Mouse (Mus musculus) layer of hippocampus, adult 2 months (tissue): ENCODE data around the gene Bola2. TPM values are rescaled to one million over a fixed set of nuclear protein-coding genes. Genes with fewer than 3 reads are reported as not detected.

Source experiments
- DNase-seq, 2 experiments: peaks; one replicate each; pipeline ENCODE4 v3.0.0; 2022; ENCODE audit warnings: low spot score in 2 of 2
- H3K27ac ChIP-seq: fragments of 200-600 bp; 2 replicates; pipeline ENCODE4 v1.8.1; 2022
- H3K4me3 ChIP-seq: fragments of 200-600 bp; 2 replicates; pipeline ENCODE4 v1.8.1; 2022; ENCODE audit warnings: mild to moderate bottlenecking
- CTCF ChIP-seq: fragments of 200-600 bp; conservative IDR thresholded peaks from 2 replicates; pipeline ENCODE4 v1.8.1; 2022; ENCODE audit warnings: antibody characterized with exemption, mild to moderate bottlenecking, moderate library complexity
- total RNA-seq, 2 experiments: library from RNA; stranded (reverse); gene quantifications; 2 replicates each; pipeline ENCODE4 v1.2.3; 2021

Bola2 gene
- total RNA-seq, 2 experiments from 2014 or later: 103 to 112 TPM

- Histone ChIP-seq H3K27ac (no peak overlapping the region), H3K4me3 (no peak overlapping the region)
- DNase-seq: no peak
- TF ChIP-seq CTCF: no peak
These were observed 40.9 kb downstream of the Bola2 start for GRCm38 (mm10) chr7:126736122-126736521.

DNA sequence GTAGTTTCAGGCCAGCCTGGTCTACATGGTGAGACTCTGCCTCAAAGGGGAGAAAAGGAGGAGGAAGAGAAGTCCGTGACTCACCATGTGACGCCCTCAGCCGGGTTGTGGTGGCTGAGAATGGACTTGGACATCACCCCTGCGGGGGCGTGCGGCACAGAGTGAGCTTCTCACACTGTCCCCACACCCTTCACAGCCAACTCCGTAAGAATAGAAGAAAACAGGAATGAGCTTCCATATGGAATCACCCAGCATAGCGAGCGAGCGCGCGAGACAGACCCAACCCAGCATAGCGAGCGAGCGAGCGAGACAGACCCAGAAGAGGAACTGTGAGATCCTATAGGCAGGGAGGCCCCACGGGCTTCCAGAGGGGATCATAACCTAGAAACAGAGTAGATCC is 44.4 kb downstream of the Bola2 start:
- no peak for DNase-seq
- TF ChIP-seq CTCF: no peak
- Histone ChIP-seq H3K4me3 (peak overlapping the region; percentile 33; the same call in 1 of the 2 replicates), H3K27ac (no peak overlapping the region)

DNA sequence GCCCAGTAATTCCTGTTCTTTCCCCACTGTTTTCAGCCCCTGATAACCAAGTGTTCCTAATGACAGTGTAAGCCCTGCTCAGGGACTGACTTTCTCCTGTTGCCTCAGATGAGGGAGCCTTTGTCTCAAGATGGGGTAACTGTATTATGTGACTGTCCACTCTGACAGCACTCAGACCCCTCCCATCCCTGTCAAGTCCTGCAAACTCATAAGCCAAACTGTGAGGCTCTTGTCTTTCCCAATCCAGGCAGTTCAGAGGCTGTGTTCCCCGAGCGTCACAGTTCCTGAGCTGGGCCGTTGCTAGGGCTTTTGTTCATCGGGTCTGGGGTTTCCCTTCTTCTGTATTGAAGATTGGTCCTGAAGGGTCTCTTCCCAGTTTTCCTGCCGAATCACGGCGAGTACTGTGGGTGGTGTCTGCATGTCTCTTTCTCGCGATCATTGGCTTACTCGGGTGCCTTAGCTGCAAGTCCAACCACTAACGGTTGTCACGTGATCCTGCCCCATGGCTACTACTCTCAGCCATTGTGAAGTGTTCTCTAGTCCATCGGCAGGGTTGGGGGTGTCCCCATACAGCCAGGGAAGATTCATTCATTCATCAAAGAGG is 45.0 kb downstream of the Bola2 start:
- no peak for TF ChIP-seq CTCF
- Histone ChIP-seq H3K27ac (no peak overlapping the region), H3K4me3 (peak overlapping the region; percentile 33; the same call in 1 of the 2 replicates)
- no peak for DNase-seq

- Histone ChIP-seq H3K4me3 (no peak overlapping the region), H3K27ac (no peak overlapping the region)
- no peak for DNase-seq
- no peak for TF ChIP-seq CTCF
These were observed 45.8 kb downstream of the Bola2 start for GRCm38 (mm10) chr7:126740977-126741376.

- Histone ChIP-seq H3K4me3 (no peak overlapping the region), H3K27ac (no peak overlapping the region)
- TF ChIP-seq CTCF: no peak
- DNase-seq: no peak
These were observed 46.3 kb downstream of the Bola2 start for GRCm38 (mm10) chr7:126741452-126741851.

DNA sequence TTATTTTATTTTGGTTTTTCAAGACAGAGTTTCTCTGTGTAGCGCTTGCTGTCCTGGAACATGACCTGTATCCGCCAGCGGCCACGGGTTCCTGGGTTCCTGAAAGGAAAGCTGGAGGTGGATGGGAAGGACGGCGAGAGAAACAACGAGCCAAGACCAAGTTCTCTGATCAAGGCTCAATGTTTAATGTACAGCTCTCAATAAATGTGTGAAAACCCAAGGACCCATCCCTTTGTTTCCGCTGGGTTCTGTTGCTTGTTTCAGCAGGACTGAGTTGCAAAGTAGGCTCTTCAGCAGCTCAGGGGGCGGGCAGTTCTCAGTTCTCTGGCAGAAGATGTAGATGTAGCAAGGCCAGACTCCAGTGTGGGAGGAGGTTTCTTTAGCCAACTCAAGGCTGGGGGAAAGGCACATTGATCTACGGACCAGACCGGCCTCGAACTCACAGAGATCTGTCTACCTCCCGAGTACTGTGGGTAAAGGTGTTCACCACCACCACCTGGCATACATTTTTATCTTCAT is 46.8 kb downstream of the Bola2 start:
- Histone ChIP-seq H3K4me3 (no peak overlapping the region), H3K27ac (no peak overlapping the region)
- TF ChIP-seq CTCF: no peak
- no peak for DNase-seq

GRCm38 (mm10) chr7:126746066-126746465 is 50.9 kb downstream of the Bola2 start:
- Histone ChIP-seq H3K4me3 (no peak overlapping the region), H3K27ac (peak overlapping the region; percentile 61; the same call in 1 of the 2 replicates)
- no peak for TF ChIP-seq CTCF
- DNase-seq: no peak

GRCm38 (mm10) chr7:126746798-126747197 is 51.6 kb downstream of the Bola2 start:
- DNase-seq: no peak
- peak overlapping the region; percentile 61; the same call in 1 of the 2 replicates for H3K27ac ChIP-seq
- no peak for TF ChIP-seq CTCF

DNA sequence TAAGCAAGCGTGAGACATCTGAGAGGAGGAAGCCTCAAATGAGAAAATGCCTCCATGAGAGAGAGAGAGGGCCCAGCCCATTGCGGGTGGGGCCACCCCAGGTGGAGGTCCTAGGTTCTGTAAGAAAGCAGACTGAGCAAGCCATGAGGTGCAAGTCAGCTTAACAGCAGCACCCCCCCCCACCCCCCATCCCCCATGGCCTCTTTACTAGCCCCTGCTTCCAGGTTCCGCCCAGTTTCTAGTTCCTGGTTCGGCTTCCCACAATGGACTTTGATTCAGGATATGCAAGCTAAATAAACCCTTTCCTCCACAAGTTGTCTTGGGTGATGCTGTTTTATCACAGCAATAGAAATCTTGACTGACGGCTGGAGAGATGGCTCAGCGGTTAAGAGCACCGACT is 53.6 kb downstream of the Bola2 start:
- Histone ChIP-seq H3K27ac (no peak overlapping the region), H3K4me3 (no peak overlapping the region)
- TF ChIP-seq CTCF: no peak
- DNase-seq: no peak

More at GRCm38 (mm10) chr7:126746798-126747197, 51.6 kb downstream of the Bola2 start:
- no peak overlapping the region for H3K4me3 ChIP-seq

Other genes starting within 250 kb of the Bola2 start
- gene Atp2a1, start 232.3 kb upstream of the Bola2 start, total RNA-seq: under 1 TPM; 0.81 to 0.84 TPM
- 10 to 100 TPM; 69.1 to 70.1 TPM for gene Sh2b1, start 220.0 kb upstream of the Bola2 start, total RNA-seq
- gene Tufm, start 208.0 kb upstream of the Bola2 start, total RNA-seq: 10 to 100 TPM; 81.9 to 86.7 TPM
- gene Atxn2l, start 192.0 kb upstream of the Bola2 start, total RNA-seq: 100 to 1,000 TPM; 132 to 133 TPM
- gene Eif3c, start 129.0 kb upstream of the Bola2 start, total RNA-seq: 100 to 1,000 TPM; 174 to 190 TPM
- under 1 TPM; 0.37 to 0.44 TPM for gene Apobr, start 110.5 kb upstream of the Bola2 start, total RNA-seq
- gene Cln3, start 109.6 kb upstream of the Bola2 start, total RNA-seq: 10 to 100 TPM; 28.4 to 36.4 TPM
- not detected for gene Il27, start 100.5 kb upstream of the Bola2 start, total RNA-seq
- 10 to 100 TPM; 10.3 to 12.2 TPM for gene Nupr1, start 64.5 kb upstream of the Bola2 start, total RNA-seq
- gene Sgf29, start 46.1 kb upstream of the Bola2 start, total RNA-seq: 10 to 100 TPM; 27.8 to 28.4 TPM
- 1 to 10 TPM; 9.1 to 9.4 TPM for gene Sult1a1, start 19.0 kb upstream of the Bola2 start, total RNA-seq
- gene Slx1b, start 383 bp downstream of the Bola2 start, total RNA-seq: 10 to 100 TPM; 18.9 to 22.3 TPM
- gene Coro1a, start 12.4 kb downstream of the Bola2 start, total RNA-seq: 100 to 1,000 TPM; 130 to 135 TPM
- 100 to 1,000 TPM; 170 to 175 TPM for gene Mapk3, start 64.2 kb downstream of the Bola2 start, total RNA-seq
- gene Gdpd3, start 70.9 kb downstream of the Bola2 start, total RNA-seq: 1 to 10 TPM; 3.1 to 7.0 TPM
- 100 to 1,000 TPM; 283 to 289 TPM for gene Ypel3, start 81.6 kb downstream of the Bola2 start, total RNA-seq
- 1 to 10 TPM in 1 of 2 experiments, under 1 TPM in 1; 0.54 to 1.0 TPM for gene Tbx6, start 86.1 kb downstream of the Bola2 start, total RNA-seq
- 10 to 100 TPM; 50.2 to 54.9 TPM for gene Ppp4c, start 97.1 kb downstream of the Bola2 start, total RNA-seq
- 10 to 100 TPM; 73.8 to 74.7 TPM for gene Fam57b, start 102.3 kb downstream of the Bola2 start, total RNA-seq
- not detected for gene 4930451I11Rik, start 136.2 kb downstream of the Bola2 start, total RNA-seq
- gene Doc2a, start 152.0 kb downstream of the Bola2 start, total RNA-seq: 10 to 100 TPM; 19.2 to 20.5 TPM
- 10 to 100 TPM; 32.2 to 38.5 TPM for gene Hirip3, start 166.6 kb downstream of the Bola2 start, total RNA-seq
- 10 to 100 TPM; 49.2 to 49.4 TPM for gene Ino80e, start 167.0 kb downstream of the Bola2 start, total RNA-seq
- gene Taok2, start 189.3 kb downstream of the Bola2 start, total RNA-seq: 100 to 1,000 TPM; 154 to 163 TPM
- 10 to 100 TPM; 21.4 to 23.3 TPM for gene Tmem219, start 227.5 kb downstream of the Bola2 start, total RNA-seq
- 100 to 1,000 TPM; 164 to 166 TPM for gene Kctd13, start 233.5 kb downstream of the Bola2 start, total RNA-seq